Mouse (Mus musculus) liver (tissue): ENCODE measurements around the gene Mrpl51.
A peak's percentile ranks its signal among the peaks of the same experiment; 100 is the strongest.
"Not testable (repeated sequence)": the region's sequence is repeated elsewhere in the genome, so short reads cannot be mapped to it uniquely, and the experiment has no call there.

Source experiments
- DNase-seq: peaks from one replicate; pipeline ENCODE4 v3.0.0-alpha.2; 2020; ENCODE audit warnings: mixed read lengths

Gene Mrpl51

DNA sequence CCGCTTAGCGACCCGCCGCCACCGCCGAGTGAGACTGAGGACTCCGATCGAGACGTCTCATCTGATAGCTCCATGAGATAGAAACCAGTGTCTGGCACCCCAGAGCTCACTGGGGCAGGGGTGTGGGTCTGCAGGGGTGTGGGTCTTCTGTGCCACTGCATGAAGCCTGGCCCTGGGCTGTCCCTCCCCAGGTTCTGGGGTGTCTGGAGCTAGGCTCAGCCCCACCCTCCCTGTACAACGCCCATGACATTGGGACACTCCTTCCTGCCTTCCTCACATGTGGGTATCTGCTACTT lies 31.1 kb upstream of the Mrpl51 start:
- no peak for DNase-seq

DNA sequence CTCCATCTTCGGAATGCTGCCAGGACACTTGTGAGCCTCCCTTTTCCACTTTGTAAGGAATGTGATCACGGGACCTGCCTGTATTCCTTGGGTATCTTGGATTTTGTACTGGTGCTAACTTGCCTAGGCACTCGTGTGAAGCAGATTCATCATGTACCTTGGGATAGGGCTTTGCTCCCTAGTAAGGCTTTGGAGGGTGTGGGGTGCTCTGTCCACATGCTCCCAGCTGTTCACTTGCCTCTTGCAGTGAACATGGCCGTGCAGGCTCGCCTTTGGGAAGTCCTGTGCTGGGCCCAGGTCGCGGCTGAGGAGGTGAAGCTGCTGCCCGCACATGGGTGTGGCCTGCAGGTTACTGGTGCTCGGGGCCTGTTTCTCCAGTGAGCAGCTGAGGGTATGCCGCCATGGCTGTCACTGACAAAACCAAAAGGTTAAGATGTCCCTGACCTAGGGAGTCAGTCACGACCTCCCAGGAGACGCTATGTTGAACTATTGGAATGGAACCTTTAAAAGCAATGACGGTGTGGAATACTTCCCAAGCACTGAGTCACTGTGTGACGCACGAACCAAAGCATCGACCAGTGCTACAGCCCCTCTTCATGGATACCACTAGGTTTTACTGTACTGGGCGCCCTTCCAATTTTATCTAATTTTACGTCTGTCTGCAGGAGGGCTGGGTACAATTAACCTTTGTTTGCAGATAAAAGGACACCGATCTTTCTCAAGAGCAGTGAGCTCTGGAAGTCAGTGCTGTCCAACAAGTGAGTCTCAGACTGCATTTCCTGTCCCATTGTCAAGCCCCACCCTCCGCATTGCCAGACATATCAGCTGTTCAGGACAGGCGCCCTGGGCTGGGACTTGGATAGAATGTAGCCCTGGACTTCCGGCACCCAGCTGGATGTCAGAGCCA lies 30.5 kb upstream of the Mrpl51 start:
- DNase-seq = peak; percentile 67

DNA sequence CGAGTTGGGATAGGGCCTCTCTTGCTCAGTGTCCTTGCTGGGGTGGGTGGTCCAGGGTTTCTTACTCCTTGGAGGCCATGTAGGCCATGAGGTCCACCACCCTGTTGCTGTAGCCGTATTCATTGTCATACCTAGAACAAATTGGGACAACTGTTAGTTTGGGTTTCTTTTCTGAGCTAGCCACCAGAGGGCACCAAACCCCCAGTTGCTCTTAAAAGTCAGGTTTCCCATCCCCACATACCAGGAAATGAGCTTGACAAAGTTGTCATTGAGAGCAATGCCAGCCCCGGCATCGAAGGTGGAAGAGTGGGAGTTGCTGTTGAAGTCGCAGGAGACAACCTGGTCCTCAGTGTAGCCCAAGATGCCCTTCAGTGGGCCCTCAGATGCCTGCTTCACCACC lies 29.6 kb upstream of the Mrpl51 start:
- peak; percentile 68 for DNase-seq

DNA sequence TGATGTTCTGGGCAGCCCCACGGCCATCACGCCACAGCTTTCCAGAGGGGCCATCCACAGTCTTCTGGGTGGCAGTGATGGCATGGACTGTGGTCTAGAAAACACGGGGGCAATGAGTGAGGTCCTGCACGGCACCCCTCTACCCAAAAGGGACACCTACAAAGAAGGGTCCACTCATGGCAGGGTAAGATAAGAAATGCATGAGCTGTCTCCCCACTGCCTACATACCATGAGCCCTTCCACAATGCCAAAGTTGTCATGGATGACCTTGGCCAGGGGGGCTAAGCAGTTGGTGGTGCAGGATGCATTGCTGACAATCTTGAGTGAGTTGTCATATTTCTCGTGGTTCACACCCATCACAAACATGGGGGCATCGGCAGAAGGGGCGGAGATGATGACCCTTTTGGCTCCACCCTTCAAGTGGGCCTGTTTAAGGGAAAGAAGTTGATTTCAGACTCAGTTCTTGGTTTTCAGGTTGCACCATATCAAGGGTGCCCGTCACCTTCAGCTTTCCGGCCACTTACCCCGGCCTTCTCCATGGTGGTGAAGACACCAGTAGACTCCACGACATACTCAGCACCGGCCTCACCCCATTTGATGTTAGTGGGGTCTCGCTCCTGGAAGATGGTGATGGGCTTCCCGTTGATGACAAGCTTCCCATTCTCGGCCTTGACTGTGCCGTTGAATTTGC lies 28.8 kb upstream of the Mrpl51 start:
- DNase-seq = not testable (repeated sequence)

DNA sequence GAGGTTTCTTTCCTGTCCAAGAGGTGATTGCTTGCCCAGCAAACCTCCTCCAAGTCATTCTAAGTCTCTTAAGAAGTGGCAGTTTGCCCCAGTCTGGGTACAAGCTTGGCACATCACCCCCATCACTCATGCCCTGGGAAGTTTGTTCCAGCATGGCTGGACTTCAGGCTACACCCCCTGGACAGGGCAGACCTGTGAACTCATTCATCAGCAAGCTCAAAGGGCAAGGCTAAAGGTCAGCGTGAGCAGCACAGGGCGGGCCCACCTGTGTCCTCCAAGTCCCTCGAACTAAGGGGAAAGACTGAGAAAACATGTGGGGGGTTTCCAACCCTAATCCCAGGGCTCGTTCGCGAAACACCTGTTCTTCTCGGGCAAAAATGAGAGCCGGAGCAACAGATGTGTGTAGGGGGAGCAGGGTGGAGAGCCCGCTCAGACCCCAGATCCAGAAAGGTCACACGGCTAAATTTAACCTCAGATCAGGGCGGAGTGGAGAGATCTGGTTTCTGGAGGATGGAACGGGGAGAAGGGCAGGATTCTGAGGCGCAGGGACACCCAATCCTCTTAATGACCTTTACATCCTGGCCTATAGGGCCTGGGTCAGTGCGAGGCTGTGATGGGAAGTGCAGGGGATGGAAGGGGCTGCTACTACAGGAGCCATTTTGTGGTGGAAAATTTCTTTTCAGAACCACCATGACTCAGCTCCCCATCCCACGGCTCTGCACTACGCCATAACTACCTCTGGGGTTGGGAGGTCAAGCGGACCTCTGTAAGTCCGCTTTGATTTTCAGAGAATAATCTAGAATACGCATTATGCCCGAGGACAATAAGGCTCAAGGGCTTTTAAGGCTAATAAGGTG lies 27.6 kb upstream of the Mrpl51 start:
- no peak for DNase-seq

DNA sequence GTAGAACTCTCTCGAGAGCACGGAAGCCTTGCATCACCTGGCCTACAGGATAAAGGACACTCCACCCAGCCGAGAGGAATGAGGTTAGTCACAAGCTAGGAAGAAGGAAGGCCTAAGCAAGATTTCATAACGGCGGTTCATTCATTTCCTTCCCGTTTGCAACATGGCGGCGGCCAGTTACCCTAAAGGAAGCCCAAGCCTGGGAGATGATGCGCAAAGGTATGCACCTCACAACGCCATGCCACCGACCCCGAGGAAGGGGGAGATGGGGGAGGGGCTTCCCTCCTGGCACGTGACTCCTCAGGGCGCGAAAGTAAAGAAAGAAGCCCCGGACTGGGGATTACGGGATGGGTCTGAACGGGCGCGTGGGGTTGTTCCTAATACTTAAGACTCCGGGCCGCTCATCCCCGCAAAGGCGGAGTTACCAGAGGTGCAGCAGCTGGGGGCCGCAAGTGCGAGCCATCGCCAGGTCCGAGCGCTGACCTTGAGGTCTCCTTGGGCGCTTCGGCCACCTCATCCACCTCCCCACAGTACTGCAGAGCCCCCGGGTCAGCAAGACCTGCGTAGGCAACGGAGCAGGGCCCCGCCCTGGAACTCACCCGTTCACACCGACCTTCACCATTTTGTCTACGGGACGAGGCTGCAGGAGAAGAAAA lies 26.8 kb upstream of the Mrpl51 start:
- DNase-seq = peak; percentile 66

DNA sequence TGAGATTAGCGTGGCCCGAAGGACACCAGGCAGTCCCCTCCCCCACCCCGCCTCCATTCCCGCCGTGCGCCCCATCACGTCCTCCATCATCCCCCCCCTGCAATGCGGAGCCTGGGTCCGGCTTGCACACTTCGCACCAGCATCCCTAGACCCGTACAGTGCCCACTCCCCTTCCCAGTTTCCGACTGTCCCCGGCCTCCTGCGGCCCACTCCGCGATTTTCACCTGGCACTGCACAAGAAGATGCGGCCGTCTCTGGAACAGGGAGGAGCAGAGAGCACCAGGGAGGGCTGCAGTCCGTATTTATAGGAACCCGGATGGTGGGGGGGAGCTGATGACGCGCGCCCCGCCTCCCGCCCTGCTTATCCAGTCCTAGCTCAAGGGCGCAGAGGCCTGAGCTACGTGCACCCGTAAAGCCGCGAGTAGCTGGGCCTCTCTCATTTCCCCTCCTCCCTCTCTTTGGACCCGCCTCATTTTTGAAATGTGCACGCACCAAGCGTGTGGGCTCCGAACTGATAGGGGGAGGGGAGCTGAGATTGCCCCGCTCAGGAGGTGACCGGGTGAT lies 26.2 kb upstream of the Mrpl51 start:
- DNase-seq = peak; percentile 95

DNA sequence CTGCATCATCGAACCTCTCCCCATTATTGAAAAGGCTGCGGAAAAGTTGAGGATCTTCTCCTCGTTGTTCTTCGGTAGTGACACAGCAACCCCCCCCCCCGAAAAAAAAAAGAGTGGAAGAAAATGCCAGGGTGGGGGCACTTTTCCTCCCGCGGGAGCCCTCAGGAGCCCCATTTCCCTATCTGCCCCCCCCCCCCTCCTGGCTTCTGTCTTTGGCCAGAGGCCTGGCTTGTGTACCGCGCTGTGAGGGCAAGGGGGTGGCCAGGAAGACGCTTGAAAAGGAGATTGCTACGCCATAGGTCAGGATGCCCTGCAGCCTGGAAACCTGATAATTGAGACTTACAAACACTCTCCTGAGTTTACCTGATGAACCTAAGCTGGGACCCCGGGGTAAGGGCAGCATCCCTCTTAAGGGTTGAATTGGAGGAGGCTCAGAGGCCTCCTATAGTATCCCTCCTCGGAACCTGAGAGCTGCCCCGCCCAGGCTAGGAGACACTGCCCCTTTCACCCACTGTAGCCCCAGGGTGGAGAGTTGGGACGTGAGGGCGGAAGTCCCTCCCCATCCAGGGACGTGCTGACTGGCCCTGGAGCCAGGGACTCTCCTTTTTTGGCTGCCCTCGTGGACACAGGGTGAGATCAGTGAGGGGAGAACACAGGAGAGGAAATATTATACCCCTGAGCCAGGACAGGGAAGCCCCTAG lies 25.4 kb upstream of the Mrpl51 start, which contains the start of gene Gapdh:
Gene Gapdh (minus strand): TSS at position 417 of the 701 bp plus-strand sequence.
- peak; percentile 80 for DNase-seq

DNA sequence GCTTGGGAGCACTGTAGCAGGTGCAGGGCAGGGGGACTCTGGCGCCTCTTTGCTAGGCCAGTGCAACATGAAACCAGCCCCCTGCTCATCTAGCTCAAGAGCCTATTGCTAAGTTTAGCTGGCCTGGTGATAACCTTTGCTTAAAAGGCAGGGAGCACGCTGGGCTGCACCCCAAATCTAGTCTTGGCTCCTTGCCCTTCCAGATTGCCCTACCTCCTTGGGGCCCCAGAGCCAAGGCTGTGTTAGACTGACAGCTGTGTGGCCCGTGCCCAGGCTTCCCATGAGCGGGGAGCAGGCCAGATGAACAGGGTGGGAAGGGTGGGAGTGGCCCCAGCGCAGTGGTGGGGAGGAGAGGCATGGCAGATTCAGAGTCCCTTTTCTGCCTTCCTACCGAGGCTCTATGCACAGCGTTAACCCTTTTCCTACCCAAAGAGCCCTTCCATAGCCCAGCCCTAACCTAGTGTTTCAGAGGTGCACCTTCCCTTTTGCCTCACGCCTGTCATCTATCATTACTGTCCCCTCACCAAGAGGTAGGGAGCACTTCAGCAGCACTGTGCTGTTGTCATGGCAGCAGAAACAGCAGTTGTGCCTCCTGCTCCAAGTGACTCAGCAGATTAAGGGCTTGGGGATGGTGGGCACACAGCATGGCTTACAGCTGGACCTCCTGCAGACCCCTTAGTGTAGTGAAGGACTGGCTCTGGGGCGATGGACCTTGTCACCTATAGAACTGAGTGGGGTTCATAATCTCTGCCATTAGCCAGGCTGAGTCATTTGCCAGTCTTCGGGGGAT lies 24.5 kb upstream of the Mrpl51 start:
- DNase-seq = peak; percentile 60

DNA sequence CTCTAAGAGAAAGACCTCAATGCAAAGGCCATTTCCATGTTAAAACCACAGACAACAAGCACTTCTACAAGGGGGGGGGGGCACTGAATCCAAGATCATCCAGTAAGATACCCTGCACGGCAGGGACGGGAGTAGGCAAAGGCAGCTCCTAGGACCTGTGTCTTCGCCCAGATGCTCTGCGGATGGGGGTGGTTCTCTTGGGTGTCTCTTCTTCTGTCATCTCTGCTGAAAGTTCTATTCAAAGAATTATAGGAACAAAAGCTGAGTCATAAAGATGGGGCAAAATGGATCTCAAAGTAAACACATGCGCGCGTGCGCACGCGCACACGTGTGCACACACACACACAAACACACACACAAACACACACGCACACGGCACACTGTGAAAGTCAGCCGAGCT lies 23.5 kb upstream of the Mrpl51 start:
- DNase-seq = no peak

DNA sequence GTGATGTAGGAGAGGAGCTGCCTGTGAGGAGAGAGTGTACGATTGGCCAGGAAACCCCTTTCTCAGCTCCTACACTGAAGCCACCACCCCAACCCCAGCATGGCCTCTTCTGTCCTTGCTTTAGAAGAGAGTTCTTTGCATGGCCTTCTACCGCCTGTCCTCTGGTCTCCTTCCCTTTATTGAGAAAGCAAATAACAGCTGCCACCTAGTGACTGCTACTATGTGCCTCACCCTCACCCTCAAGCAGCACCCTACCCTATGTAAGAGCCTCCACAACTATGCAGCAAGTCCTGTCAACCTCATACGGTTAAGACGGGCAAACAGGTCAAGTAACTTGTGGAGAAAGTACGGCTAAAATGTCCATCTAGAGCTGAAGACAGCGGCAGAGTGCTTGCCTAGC lies 21.4 kb upstream of the Mrpl51 start:
- DNase-seq = no peak

DNA sequence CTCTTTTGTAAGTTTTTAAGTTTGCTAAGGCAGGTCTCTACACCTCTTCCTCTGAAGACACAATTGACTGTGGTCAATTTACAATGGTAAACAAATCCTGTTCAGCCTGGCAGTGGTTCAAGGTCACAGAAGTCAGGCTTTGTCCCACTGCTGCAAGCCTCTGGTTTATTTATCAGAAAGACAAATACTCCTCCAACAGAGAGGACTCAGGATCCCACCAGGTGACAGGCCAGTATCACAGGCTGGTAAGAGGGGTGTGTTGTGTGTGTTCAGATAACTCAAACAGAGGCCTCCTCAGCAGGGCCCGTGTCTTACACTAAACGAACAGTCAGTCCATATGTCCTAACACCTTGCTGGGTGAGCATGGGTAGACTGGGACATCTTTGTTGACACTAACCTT lies 19.1 kb upstream of the Mrpl51 start:
- DNase-seq = no peak

DNA sequence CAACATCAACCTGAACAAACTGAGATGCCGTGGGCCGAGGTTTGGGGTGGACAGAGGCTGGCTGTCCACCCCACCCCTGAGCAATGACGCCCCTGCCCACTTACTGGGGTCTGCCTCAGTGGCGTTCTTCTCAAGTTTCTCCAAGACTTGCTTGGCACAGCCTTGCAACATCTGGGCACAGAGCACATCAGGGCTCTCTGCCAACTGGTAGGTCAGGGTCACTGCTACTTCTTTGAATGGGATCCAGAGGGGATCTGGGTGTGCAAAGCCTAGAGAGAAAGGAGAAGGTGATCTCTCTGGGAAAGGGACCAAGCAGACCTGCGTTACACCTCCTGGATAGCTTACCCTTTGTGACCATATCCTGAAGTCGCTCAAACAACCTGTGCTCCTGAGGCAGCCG lies 18.3 kb upstream of the Mrpl51 start:
- DNase-seq = no peak

DNA sequence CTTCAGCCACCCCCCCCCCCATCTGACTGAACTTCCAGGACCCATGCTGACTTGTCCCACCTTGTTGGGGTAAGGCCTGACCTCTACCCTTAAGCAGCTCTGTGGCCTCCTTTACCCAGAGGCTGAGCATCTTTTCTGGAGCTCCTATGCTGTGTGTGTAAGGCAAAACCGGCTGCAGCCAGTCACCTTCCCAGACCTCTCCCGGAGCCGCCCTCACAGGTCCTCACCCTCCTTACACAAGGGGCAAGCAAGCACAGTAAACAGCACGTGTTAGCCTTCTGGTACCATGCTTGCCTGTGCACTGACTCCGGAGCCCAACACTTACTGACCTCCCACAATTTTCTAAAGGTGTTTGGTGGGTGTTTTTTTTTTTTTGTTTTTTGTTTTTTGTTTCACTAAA lies 16.1 kb upstream of the Mrpl51 start:
- no peak for DNase-seq

DNA sequence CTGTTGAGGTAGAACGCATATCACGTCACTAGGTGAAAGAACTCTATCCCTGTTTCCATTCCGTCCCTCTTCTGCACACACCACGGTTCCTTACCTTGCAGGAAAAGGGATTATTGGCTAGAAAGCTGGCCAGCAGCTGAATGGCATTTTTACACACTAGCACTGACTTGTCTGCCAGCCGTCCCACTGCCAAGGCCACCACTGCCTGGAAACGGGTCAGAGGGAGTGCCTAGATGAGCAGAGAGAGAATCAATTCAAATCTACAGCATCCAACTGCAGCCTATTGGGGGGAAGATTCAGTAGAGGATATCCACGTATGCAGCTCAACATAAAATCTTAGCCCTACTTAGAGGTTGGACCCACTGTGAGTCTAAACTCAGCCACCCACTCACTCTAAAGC lies 12.0 kb upstream of the Mrpl51 start:
- DNase-seq = no peak

DNA sequence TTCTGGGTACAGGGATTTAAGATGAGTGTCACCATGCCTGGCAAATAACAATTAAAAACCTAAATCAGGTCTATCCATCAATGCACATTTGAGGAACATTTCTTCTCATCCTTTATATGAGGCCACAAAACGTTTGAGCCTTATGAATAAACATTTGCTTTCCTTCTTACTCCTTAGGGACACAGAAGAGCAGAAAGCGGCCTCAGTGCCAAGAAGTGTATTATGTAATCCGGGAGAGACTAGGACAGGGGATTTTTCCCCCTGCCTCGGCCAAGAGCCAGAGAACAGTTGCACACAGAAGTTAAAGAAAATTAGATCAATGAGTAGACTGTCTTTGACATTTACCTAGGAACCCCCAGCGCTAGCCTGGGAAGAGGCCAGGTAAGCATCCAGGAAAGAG lies 9.5 kb upstream of the Mrpl51 start:
- no peak for DNase-seq

DNA sequence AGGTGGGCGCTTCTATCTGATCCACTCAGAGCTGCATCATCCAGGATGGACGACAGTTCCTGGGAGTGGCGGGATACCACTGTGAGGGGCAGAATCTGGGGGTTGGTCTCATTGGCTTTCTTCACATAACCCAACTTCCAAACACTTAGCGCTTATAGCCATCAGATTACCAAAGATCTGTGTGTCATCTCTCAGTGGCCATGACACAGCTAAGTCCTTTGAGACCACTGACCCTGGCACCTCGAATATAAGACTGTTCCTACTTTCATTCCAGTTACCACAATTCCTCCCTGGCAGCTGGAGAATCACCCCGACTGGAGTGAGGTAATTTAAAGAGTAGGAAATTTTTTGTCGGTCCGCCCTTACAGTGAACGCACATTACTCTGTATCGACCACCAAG lies 5.4 kb upstream of the Mrpl51 start:
- DNase-seq = no peak

DNA sequence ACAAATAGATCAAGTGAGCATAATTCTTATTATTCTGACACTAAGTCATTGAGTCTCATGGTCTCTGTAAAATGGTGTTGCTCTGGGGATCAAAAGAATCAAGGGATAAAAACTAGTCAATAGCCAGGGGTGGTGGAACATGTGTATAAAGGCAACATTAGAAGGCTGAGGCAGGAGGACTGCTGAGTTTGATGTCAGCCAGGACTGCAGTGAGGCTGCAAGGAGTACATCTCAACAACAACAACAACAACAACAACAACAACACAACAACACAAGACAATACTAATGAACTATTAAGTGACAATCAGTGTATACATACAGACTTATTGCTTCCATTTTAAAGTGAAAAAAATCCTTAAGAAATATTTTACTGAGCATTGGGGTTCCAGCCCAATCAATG lies 785 bp upstream of the Mrpl51 start:
- no peak for DNase-seq

DNA sequence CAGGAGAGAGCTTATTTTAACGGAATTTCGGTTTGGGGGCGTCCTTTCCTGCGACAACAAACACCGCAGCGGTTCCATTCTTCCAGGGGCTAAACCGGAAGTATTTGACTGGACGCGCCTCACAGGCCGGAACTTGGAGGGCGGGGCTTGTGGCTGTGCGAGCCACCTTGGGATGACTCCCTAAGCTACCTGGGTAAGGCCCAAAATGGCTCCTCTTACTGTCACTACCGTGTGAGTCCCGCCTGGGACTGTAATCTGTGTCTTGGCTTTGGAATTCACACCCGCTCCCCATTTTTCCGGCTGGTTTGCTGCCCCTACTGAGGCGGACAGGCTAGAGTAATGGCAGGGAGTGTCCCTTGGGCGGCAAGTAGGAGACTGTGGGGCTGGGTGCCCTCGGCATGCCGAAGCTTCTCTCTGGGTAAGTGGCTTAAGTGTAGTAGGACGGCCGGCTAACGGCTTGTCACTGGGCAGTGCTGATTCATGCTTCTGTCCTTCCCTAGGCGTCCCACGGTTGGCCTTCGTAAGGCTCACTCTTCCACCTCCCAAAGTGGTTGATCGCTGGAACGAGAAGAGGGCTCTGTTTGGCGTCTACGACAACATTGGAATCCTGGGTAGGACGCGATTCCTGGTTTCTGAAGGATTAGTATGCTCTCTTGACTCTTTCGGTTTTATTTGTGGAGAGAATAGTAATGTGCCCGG lies 564 bp downstream of the Mrpl51 start:
- peak; percentile 96 for DNase-seq

DNA sequence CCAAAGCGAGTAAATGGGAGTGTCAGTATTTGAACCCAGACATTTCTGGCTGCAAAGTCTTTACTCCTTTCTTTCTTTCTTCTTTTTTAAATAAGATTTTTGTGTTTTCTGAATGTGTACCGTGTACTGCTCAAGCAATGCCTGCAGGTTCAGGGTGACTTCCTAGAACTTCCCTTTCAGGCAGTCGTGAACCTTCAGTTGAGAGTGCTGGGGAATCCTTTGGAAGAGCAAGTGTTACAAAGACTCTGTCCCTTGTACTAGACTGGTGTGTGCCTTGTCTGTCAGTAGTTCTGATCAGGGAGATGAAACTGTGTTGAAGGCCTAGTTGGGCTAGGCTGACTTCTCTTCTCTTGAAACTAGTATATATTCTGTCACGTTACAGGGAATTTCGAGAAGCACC lies 1.2 kb downstream of the Mrpl51 start:
- DNase-seq = no peak
